Mouse (Mus musculus) hindbrain, embryonic 10.5 days (tissue): Measurements from ENCODE around the gene Olfr538. TPM values are rescaled to one million over a fixed set of nuclear protein-coding genes. Genes with fewer than 3 reads are reported as not detected.
"Not testable (repeated sequence)": the region's sequence is repeated elsewhere in the genome, so short reads cannot be mapped to it uniquely, and the experiment has no call there.

Source experiments
- DNase-seq: peaks from one replicate; pipeline ENCODE4 v3.0.0-alpha.2; 2017; ENCODE audit warnings: low spot score
- H3K27ac ChIP-seq: fragments of 300-500 bp; sonication (generic); 2 replicates; pipeline ENCODE4 v1.5.1; 2016; ENCODE audit warnings: mild to moderate bottlenecking, moderate library complexity
- H3K27me3 ChIP-seq: fragments of 300-500 bp; sonication (generic); 2 replicates; pipeline ENCODE4 v1.6.1; 2016; ENCODE audit warnings: mild to moderate bottlenecking; ENCODE audit not compliant: poor library complexity, insufficient read depth, severe bottlenecking
- H3K36me3 ChIP-seq: fragments of 300-500 bp; sonication (generic); 2 replicates; pipeline ENCODE4 v1.6.1; 2016; ENCODE audit warnings: mild to moderate bottlenecking, moderate library complexity
- H3K4me1 ChIP-seq: fragments of 300-500 bp; sonication (generic); replicated peaks from 2 replicates; pipeline ENCODE4 v1.6.1; 2016; ENCODE audit warnings: mild to moderate bottlenecking
- H3K4me3 ChIP-seq: fragments of 300-500 bp; sonication (generic); 2 replicates; pipeline ENCODE4 v1.5.1; 2016; ENCODE audit warnings: mild to moderate bottlenecking, moderate library complexity
- H3K9me3 ChIP-seq: fragments of 300-500 bp; sonication (generic); 2 replicates; pipeline ENCODE4 v1.6.1; 2016; ENCODE audit warnings: mild to moderate bottlenecking, moderate library complexity
- WGBS: fragments of 180-500 bp; shearing (Covaris S2); methylation state at CpG from one replicate; pipeline ENCODE4 v1.1.7; 2016; 5-methylcytosine and 5-hydroxymethylcytosine counted together
- polyA plus RNA-seq: library from polyadenylated mRNA; unstranded; fragments of >200 nt; fragmentation: Nextera tagmentation; extraction: Ambion mirVana; gene quantifications from 2 replicates; pipeline ENCODE4 v1.2.1, GENCODE M21; 2016

The Olfr538 gene
- polyA plus RNA-seq = not detected in 2 replicates

DNA sequence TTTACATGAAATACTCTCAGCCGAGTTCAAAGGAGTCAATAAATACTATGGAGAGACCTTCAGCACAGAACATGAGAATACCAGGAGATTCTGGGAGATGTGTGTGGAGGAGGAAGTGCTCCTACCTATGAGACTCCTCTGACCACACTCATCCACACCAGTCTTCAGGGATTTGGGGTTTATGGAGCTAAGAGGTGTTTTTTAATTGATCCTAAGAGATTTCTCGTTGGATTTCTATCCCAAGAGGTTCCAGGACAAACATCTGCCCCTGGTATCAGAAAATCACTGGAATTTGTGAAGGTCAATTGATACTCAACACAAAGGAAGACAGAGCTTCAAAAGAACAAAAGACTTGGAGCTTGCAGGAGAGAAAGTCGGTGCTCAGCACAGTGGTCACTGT, at the start of gene Olfr538:
Gene Olfr538 (plus strand): TSS at position 301 of the 400 bp plus-strand sequence.
- H3K27ac ChIP-seq = no peak within 1 kb of the TSS

DNA sequence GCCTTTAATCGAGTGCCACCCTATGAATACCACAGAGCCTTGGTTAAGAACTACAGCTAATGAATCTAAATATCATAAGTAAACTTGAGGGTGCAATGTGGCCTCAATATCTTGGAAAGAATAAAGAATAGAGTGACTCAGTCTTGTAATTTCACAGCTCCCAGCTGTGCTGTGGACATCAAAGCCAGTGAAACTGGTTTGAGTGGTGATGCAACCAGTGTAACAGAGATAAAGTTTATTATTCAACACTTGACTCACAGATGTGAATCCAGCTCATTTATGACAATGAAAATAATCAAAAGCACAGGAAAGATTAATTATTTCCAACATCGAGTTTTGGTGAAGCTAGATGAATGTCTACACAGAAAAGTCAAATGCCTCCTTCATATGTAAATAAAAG, 27.9 kb upstream of the Olfr538 start:
- Histone ChIP-seq H3K4me1 (no peaks in the 10 kb centered on the region), H3K9me3 (no peaks in the 10 kb centered on the region), H3K4me3 (no peak overlapping the region), H3K36me3 (no peaks in the 10 kb centered on the region), H3K27ac (no peak overlapping the region), H3K27me3 (no peaks in the 10 kb centered on the region)
- WGBS = 86% methylated on average over 2 of the region's 2 CpGs
- no peak for DNase-seq

More for the DNA sequence above, at the start of gene Olfr538:
- no peak within 1 kb of the TSS for H3K4me3 ChIP-seq
- no peaks in the 10 kb centered on the region for H3K36me3 ChIP-seq
- H3K27me3 ChIP-seq = no peaks in the 10 kb centered on the region
- no peaks in the 10 kb centered on the region for H3K4me1 ChIP-seq
- 0 out of 2 replicates have a peak, but pooled peaks cover 4% of the 10 kb centered on the region for H3K9me3 ChIP-seq
- WGBS = 60% methylated on average over 3 of the region's 3 CpGs
- no peak for DNase-seq

DNA sequence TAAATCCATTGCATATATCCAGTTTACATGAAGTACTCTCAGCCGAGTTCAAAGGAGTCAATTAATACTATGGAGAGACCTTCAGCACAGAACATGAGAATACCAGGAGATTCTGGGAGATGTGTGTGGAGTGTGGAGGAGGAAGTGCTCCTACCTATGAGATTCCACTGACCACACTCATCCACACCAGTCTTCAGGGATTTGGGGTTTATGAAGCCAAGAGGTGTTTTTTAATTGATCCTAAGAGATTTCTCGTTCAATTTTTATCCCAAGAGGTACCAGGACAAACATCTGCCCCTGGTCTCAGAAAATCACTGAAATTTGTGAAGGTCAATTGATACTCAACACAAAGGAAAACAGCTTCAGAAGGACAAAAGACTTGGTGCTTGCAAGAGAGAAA, 33.3 kb downstream of the Olfr538 start, which contains the start of gene Olfr46:
Gene Olfr46 (plus strand): TSS at position 301 of the 400 bp plus-strand sequence.
- not testable (repeated sequence) for H3K4me3 ChIP-seq, H3K9me3 ChIP-seq, H3K27me3 ChIP-seq, H3K27ac ChIP-seq, H3K36me3 ChIP-seq, DNase-seq, H3K4me1 ChIP-seq
- 77% methylated on average over 2 of the region's 2 CpGs for WGBS

Other genes with a start within 250 kb of the Olfr538 start
- gene Olfr525, start 247.0 kb upstream of the Olfr538 start, polyA plus RNA-seq = not detected in 2 replicates
- not detected in 2 replicates for gene Olfr527, start 233.9 kb upstream of the Olfr538 start, polyA plus RNA-seq
- gene Olfr60, start 206.2 kb upstream of the Olfr538 start, polyA plus RNA-seq = not detected in 2 replicates
- not detected in 2 replicates for gene Olfr530, start 191.6 kb upstream of the Olfr538 start, polyA plus RNA-seq
- not detected in 2 replicates for gene Olfr531, start 165.0 kb upstream of the Olfr538 start, polyA plus RNA-seq
- gene Olfr532, start 146.2 kb upstream of the Olfr538 start, polyA plus RNA-seq = not detected in 2 replicates
- not detected in 2 replicates for gene Olfr533, start 104.5 kb upstream of the Olfr538 start, polyA plus RNA-seq
- gene Olfr535, start 83.7 kb upstream of the Olfr538 start, polyA plus RNA-seq = not detected in 2 replicates
- not detected in 2 replicates for gene Olfr536, start 60.5 kb upstream of the Olfr538 start, polyA plus RNA-seq
- gene Olfr46, start 33.4 kb downstream of the Olfr538 start, polyA plus RNA-seq = not detected in 2 replicates
- gene Olfr61, start 61.1 kb downstream of the Olfr538 start, polyA plus RNA-seq = not detected in 2 replicates
- not detected in 2 replicates for gene Olfr53, start 78.6 kb downstream of the Olfr538 start, polyA plus RNA-seq
- 0.01 TPM in 1 of 2 replicates, not detected in the other for gene Olfr539, start 92.0 kb downstream of the Olfr538 start, polyA plus RNA-seq
- gene Olfr45, start 114.1 kb downstream of the Olfr538 start, polyA plus RNA-seq = not detected in 2 replicates
- not detected in 2 replicates for gene Olfr541, start 129.4 kb downstream of the Olfr538 start, polyA plus RNA-seq
- not detected in 2 replicates for gene Cyp2e1, start 195.9 kb downstream of the Olfr538 start, polyA plus RNA-seq
- 0.27 TPM in 1 of 2 replicates, not detected in the other for gene Syce1, start 220.0 kb downstream of the Olfr538 start, polyA plus RNA-seq